Mouse (Mus musculus): ENCODE results near the gene Rfpl4b.

DNA sequence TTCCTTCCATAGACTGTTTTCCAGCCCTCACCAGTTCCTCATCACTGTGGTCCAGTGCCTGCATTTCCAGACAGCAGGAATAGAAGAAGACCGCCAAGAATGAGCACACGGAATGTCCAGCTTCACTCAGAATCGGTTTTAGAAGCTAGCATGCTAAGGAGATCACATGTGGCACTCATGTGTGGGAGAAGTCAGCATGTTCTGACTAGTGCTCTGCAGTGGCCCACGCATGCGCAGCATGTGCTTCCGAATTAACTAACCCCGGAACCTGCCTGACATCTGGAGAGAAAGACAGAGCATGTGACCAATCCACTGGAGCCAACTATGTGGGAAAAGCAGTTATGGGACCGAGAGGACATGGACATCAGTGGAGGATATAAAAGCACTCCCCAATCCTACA is 17.5 kb downstream of the Rfpl4b start:
- TF ChIP-seq CTCF (IDR thresholded peaks at IDR 0.05; ENCODE audit: borderline replicate concordance, extremely low read depth, insufficient read depth, insufficient read length): no peak
- TF ChIP-seq POLR2A (IDR thresholded peaks at IDR 0.05; ENCODE audit: borderline replicate concordance, extremely low read depth, insufficient read depth, insufficient read length, poor library complexity, severe bottlenecking): no peak
